Mouse (Mus musculus) MEL (cell line): ENCODE measurements around the gene Cenpp. TPM values are rescaled to one million over a fixed set of nuclear protein-coding genes. Genes with fewer than 3 reads are reported as not detected.

ENCODE experiments used
- DNase-seq: peaks from one replicate; pipeline ENCODE4 v3.0.0; 2011; ENCODE audit warnings: low read depth, low spot score
- H3K27ac ChIP-seq: 2 replicates; pipeline ENCODE4 v1.5.1; 2012; ENCODE audit warnings: low read depth, mild to moderate bottlenecking, control low read depth, low read length, moderate library complexity; ENCODE audit not compliant: control insufficient read depth
- H3K27me3 ChIP-seq, 2 experiments: fragments of 150-350 bp in 1 of 2; sonication (generic) in 1 of 2; 2 replicates each; pipeline ENCODE4 v1.6.1; 2012; ENCODE audit warnings: low read length in 2 of 2, mild to moderate bottlenecking in 2 of 2, improper control_type of control experiment in 1 of 2, moderate library complexity in 1 of 2; ENCODE audit not compliant: insufficient read depth in 2 of 2, control insufficient read depth in 1 of 2
- H3K36me3 ChIP-seq, 2 experiments: 2 replicates each; pipeline ENCODE4 v1.6.1; 2012 to 2014; ENCODE audit warnings: low read length in 2 of 2, improper control_type of control experiment in 1 of 2, inconsistent platforms in 1 of 2, mild to moderate bottlenecking in 1 of 2; ENCODE audit not compliant: insufficient read depth in 2 of 2, control insufficient read depth in 1 of 2
- H3K4me1 ChIP-seq, 2 experiments: fragments of 150-350 bp in 1 of 2; sonication (generic) in 1 of 2; 2 replicates each; pipeline ENCODE4 v1.6.1; 2012; ENCODE audit warnings: low read length in 2 of 2, improper control_type of control experiment in 1 of 2, mild to moderate bottlenecking in 1 of 2; ENCODE audit not compliant: insufficient read depth in 2 of 2, control insufficient read depth in 1 of 2
- H3K4me3 ChIP-seq, 2 experiments: fragments of 150-350 bp in 1 of 2; sonication (generic) in 1 of 2; 2 replicates each; pipeline ENCODE4 v1.5.1; 2012; ENCODE audit warnings: low read depth in 2 of 2, low read length in 2 of 2, mild to moderate bottlenecking in 2 of 2, moderate library complexity in 2 of 2, control low read depth in 1 of 2, improper control_type of control experiment in 1 of 2; ENCODE audit not compliant: control insufficient read depth in 1 of 2, insufficient read depth in 1 of 2
- H3K79me2 ChIP-seq: 2 replicates; pipeline ENCODE4 v1.6.1; 2012; ENCODE audit warnings: mild to moderate bottlenecking, low read length, moderate library complexity; ENCODE audit not compliant: control insufficient read depth, poor library complexity, insufficient read depth
- H3K9ac ChIP-seq: 2 replicates; pipeline ENCODE4 v1.6.1; 2012; ENCODE audit warnings: low read depth, mild to moderate bottlenecking, control low read depth, low read length, moderate library complexity; ENCODE audit not compliant: control insufficient read depth, poor library complexity, severe bottlenecking
- H3K9me3 ChIP-seq: fragments of 150-350 bp; sonication (generic); replicated peaks from 2 replicates; pipeline ENCODE4 v1.6.1; 2012; ENCODE audit warnings: mild to moderate bottlenecking, low read length, improper control_type of control experiment, moderate library complexity; ENCODE audit not compliant: insufficient read depth
- BHLHE40 ChIP-seq: IDR thresholded peaks from 2 replicates; pipeline ENCODE4 v1.6.1; 2012; ENCODE audit warnings: low read depth, mild to moderate bottlenecking, inconsistent platforms, low read length, improper control_type of control experiment, borderline replicate concordance
- CHD1 ChIP-seq: IDR thresholded peaks from 2 replicates; pipeline ENCODE4 v1.6.1; 2012; ENCODE audit warnings: low read depth, mild to moderate bottlenecking, inconsistent platforms, low read length, improper control_type of control experiment
- E2F4 ChIP-seq: IDR thresholded peaks from 2 replicates; pipeline ENCODE4 v1.6.1; 2011; ENCODE audit warnings: low read depth, low read length, improper control_type of control experiment, borderline replicate concordance
- EP300 ChIP-seq, 2 experiments: IDR thresholded peaks; 2 replicates each; pipeline ENCODE4 v1.6.1; 2011; ENCODE audit warnings: improper control_type of control experiment in 2 of 2, low read length in 2 of 2, low read depth in 1 of 2, mild to moderate bottlenecking in 1 of 2
- GABPA ChIP-seq: IDR thresholded peaks from 2 replicates; pipeline ENCODE4 v1.6.1; 2012; ENCODE audit warnings: low read depth, mild to moderate bottlenecking, inconsistent platforms, low read length, improper control_type of control experiment, moderate library complexity
- MAFK ChIP-seq: IDR thresholded peaks from 2 replicates; pipeline ENCODE4 v1.6.1; 2011; ENCODE audit warnings: low read depth, mild to moderate bottlenecking, low read length, improper control_type of control experiment, borderline replicate concordance
- MEF2A ChIP-seq: IDR thresholded peaks from 2 replicates; pipeline ENCODE4 v1.6.1; 2014; ENCODE audit warnings: low read depth, mild to moderate bottlenecking, inconsistent platforms, low read length, improper control_type of control experiment; ENCODE audit not compliant: poor library complexity, insufficient replicate concordance, severe bottlenecking; ENCODE audit errors: extremely low read depth
- MYC ChIP-seq: IDR thresholded peaks from 2 replicates; pipeline ENCODE4 v1.6.1; 2011; ENCODE audit warnings: low read depth, mild to moderate bottlenecking, low read length, improper control_type of control experiment, moderate library complexity
- NELFE ChIP-seq: IDR thresholded peaks from 2 replicates; pipeline ENCODE4 v1.6.1; 2011; ENCODE audit warnings: low read depth, low read length, improper control_type of control experiment
- NRF1 ChIP-seq: IDR thresholded peaks from 2 replicates; pipeline ENCODE4 v1.6.1; 2014; ENCODE audit warnings: low read depth, mild to moderate bottlenecking, inconsistent platforms, low read length, improper control_type of control experiment, moderate library complexity; ENCODE audit not compliant: poor library complexity, insufficient read depth, severe bottlenecking
- POLR2AphosphoS2 ChIP-seq: IDR thresholded peaks from 2 replicates; pipeline ENCODE4 v1.6.1; 2011; ENCODE audit warnings: low read length, improper control_type of control experiment
- RAD21 ChIP-seq: IDR thresholded peaks from 2 replicates; pipeline ENCODE4 v1.6.1; 2011; ENCODE audit warnings: mild to moderate bottlenecking, low read depth, low read length, improper control_type of control experiment
- SMC3 ChIP-seq: IDR thresholded peaks from 2 replicates; pipeline ENCODE4 v1.6.1; 2011; ENCODE audit warnings: low read depth, low read length, improper control_type of control experiment
- TAL1 ChIP-seq: IDR thresholded peaks from 2 replicates; pipeline ENCODE4 v1.6.1; 2012; ENCODE audit warnings: mild to moderate bottlenecking, inconsistent platforms, low read length, moderate library complexity, mixed read lengths
- TCF12 ChIP-seq: IDR thresholded peaks from 2 replicates; pipeline ENCODE4 v1.6.1; 2014; ENCODE audit warnings: low read depth, mild to moderate bottlenecking, inconsistent platforms, low read length, improper control_type of control experiment, moderate library complexity
- USF2 ChIP-seq, 2 experiments: IDR thresholded peaks; 2 replicates each; pipeline ENCODE4 v1.6.1; 2011 to 2012; ENCODE audit warnings: improper control_type of control experiment in 2 of 2, low read length in 2 of 2, borderline replicate concordance in 1 of 2, inconsistent platforms in 1 of 2, low read depth in 1 of 2, mild to moderate bottlenecking in 1 of 2; ENCODE audit not compliant: insufficient read depth in 1 of 2
- ZC3H11A ChIP-seq: IDR thresholded peaks from 2 replicates; pipeline ENCODE4 v1.6.1; 2012; ENCODE audit warnings: low read depth, mild to moderate bottlenecking, inconsistent platforms, low read length, improper control_type of control experiment
- ZKSCAN1 ChIP-seq: IDR thresholded peaks from 2 replicates; pipeline ENCODE4 v1.6.1; 2012; ENCODE audit warnings: low read depth, mild to moderate bottlenecking, inconsistent platforms, low read length, improper control_type of control experiment, moderate library complexity
- ZMIZ1 ChIP-seq: IDR thresholded peaks from 2 replicates; pipeline ENCODE4 v1.6.1; 2012; ENCODE audit warnings: low read depth, mild to moderate bottlenecking, inconsistent platforms, low read length, improper control_type of control experiment, moderate library complexity
- ZNF384 ChIP-seq: IDR thresholded peaks from 2 replicates; pipeline ENCODE4 v1.6.1; 2012; ENCODE audit warnings: low read depth, mild to moderate bottlenecking, inconsistent platforms, low read length, improper control_type of control experiment
- polyA plus RNA-seq, 2 experiments: library from polyadenylated mRNA; stranded (reverse) in 1 of 2; unstranded in 1 of 2; fragments of >175 nt in 1 of 2; fragments of >200 nt in 1 of 2; gene quantifications; 2 replicates each; pipeline versions ENCODE4 v1.2.1 to v1.2.4; 2012; ENCODE audit warnings: low replicate concordance in 2 of 2, low read depth in 1 of 2; ENCODE audit not compliant: insufficient read length in 2 of 2, insufficient read depth in 1 of 2, missing spikeins in 1 of 2
- total RNA-seq: library from RNA; depleted of rRNA; stranded (reverse); fragments of 300-350 nt; gene quantifications from 2 replicates; pipeline ENCODE4 v1.2.3, GENCODE M21; 2012

Cenpp gene
- total and polyA plus RNA-seq, 3 experiments, result 13.2 to 17.9 TPM; not detected in 1

GRCm38 (mm10) chr13:49444451-49444850 is 208.1 kb downstream of the Cenpp start (continued):
- TF ChIP-seq USF2 (IDR thresholded peaks at IDR 0.05; ENCODE audit: borderline replicate concordance in 1 of 2, insufficient read depth in 1 of 2, low read depth in 1 of 2, low read length in 2 of 2) (no peak), POLR2AphosphoS2 (no peak), MAFK (no peak), TAL1 (no peak), BHLHE40 (no peak)

GRCm38 (mm10) chr13:49436170-49436569 is 216.4 kb downstream of the Cenpp start:
- H3K9me3 ChIP-seq, result no peaks in the 10 kb centered on the region
- no peak for DNase-seq
- no peak overlapping the region for H3K27ac ChIP-seq
- no peak overlapping the region for H3K9ac ChIP-seq
- H3K4me3 ChIP-seq, result no peak overlapping the region
- no peaks in the 10 kb centered on the region; the same call in 1 of the 2 replicates for H3K79me2 ChIP-seq
- peaks cover 0 to 12% of the 10 kb centered on the region in 2 experiments; a peak in 2 of 4 replicates for H3K36me3 ChIP-seq
- TF ChIP-seq EP300 (IDR thresholded peaks at IDR 0.05; ENCODE audit: low read depth in 1 of 2, low read length in 2 of 2) (no peak), MYC (no peak), CHD1 (no peak), ZKSCAN1 (no peak), BHLHE40 (no peak), ZNF384 (no peak), ZMIZ1 (no peak), MEF2A (no peak), RAD21 (no peak), TCF12 (no peak), NRF1 (no peak), ZC3H11A (no peak)
- TF ChIP-seq, all 39 proteins: peak for 0
- no peaks in the 10 kb centered on the region for H3K27me3 ChIP-seq
- H3K4me1 ChIP-seq, result no peaks in the 10 kb centered on the region

DNA sequence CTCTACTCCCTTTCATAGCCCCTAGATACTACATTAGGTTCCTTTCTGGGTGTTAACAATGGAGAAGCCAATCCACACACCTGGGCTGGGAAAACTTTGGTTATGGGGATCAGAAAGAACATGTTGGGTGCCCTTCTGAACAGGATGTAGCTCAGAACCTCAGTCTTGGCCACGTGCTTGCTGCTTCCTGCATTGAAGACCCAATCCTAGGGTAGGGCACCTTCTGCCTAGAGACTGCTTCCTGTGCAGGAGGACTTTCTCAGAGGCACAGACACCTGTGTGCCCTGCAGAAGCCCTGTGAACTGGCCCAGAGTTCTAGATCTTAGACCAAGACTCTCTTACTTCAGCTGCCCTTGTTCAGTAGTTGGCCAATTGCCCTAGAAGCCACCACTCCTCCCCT is 216.8 kb downstream of the Cenpp start:
- H3K9me3 ChIP-seq, result no peaks in the 10 kb centered on the region
- TF ChIP-seq SMC3 (no peak), E2F4 (no peak), ZKSCAN1 (no peak), EP300 (IDR thresholded peaks at IDR 0.05; ENCODE audit: low read depth in 1 of 2, low read length in 2 of 2) (no peak), USF2 (IDR thresholded peaks at IDR 0.05; ENCODE audit: borderline replicate concordance in 1 of 2, insufficient read depth in 1 of 2, low read depth in 1 of 2, low read length in 2 of 2) (no peak), BHLHE40 (no peak), GABPA (no peak), NELFE (no peak)
- peaks cover under 1% of the 10 kb centered on the region; the same call in 1 of the 2 replicates for H3K79me2 ChIP-seq
- no peak for DNase-seq
- H3K27me3 ChIP-seq, result no peaks in the 10 kb centered on the region
- H3K4me3 ChIP-seq, result no peak overlapping the region
- H3K4me1 ChIP-seq, result no peaks in the 10 kb centered on the region
- no peak overlapping the region for H3K27ac ChIP-seq
- no peak overlapping the region for H3K9ac ChIP-seq
- peaks cover 0 to 12% of the 10 kb centered on the region in 2 experiments; a peak in 2 of 4 replicates for H3K36me3 ChIP-seq
